Mouse (Mus musculus): ENCODE data around the gene Sae1. TPM values are rescaled to one million over a fixed set of nuclear protein-coding genes. Genes with fewer than 3 reads are reported as not detected.

Gene Sae1
- polyA plus RNA-seq, 1 experiment from 2014 or later = 321 TPM

DNA sequence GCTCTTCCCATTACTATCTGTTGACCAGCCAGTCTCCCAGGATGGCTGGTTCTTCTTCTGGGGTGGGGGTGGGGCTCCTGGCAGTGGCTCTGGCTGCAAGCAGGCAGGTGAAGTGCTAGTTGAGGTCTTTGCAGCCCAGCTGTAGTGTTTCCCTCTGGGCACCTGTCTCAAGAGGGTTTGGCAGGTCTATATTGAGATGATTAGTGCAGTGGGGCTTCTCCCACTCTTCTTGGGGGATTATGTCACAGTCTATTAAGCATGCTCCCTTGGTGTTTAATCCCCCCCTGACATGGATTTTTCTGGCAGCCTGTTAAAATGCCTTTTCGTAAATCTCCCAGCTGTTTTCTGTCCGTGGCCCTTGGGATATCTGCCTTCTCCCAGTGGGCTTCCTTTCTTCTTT is 25.3 kb upstream of the Sae1 start:
- no peaks in the 10 kb centered on the region for H3K27me3 ChIP-seq (replicated peaks)
- no peak for ATAC-seq (ENCODE audit: low FRiP score, low read depth)
- WGBS = 83% methylated on average over 2 of the region's 2 CpGs
- H3K9ac ChIP-seq = no peak overlapping the region
- no peak overlapping the region for H3K27ac ChIP-seq
- no peak overlapping the region for H3K4me2 ChIP-seq (replicated peaks)
- no peak overlapping the region for H3K4me3 ChIP-seq
- H3K36me3 ChIP-seq = peaks cover 22% of the 10 kb centered on the region
- H3K4me1 ChIP-seq = peaks cover 15% of the 10 kb centered on the region; the same call in 1 of the 2 replicates
- H3K9me3 ChIP-seq = no peaks in the 10 kb centered on the region

DNA sequence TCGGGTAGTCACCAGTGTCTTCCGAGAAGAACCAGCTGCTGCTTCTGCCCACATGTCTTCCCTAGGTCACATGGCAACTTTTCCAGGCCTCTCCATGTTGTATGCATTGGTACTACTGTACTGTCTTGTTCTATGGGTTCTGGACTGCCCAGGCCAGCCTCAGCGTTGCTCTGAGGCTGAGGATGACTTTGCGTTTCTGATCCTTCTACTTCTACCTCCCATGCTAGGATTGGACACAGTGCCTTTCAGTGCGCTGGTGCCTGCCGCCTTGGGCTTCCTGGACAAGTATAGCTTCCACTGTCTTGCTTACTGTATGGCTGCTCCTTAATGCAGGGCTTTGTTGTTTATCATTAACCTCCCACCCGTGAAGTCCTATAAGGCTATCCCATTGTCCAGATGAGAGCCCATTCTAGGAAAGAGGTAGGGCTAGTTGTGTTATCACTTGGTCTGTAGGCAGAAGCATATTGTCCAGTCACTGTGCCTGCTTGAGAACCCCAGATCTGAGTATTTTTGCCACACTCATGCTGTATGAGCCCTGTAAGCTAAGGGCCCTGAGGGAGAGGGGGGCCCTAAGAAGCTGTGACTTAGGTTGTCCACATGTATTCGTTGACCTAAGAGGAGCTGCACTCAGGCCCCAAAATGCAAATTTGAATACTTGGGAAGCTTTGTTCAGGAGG is 24.8 kb upstream of the Sae1 start:
- no peaks in the 10 kb centered on the region for H3K27me3 ChIP-seq (replicated peaks)
- no peak overlapping the region for H3K27ac ChIP-seq
- H3K4me3 ChIP-seq = no peak overlapping the region
- no peaks in the 10 kb centered on the region for H3K9me3 ChIP-seq
- 86% methylated on average over 8 of the region's 8 CpGs for WGBS
- H3K4me2 ChIP-seq (replicated peaks) = no peak overlapping the region
- ATAC-seq (ENCODE audit: low FRiP score, low read depth) = no peak
- peaks cover 15% of the 10 kb centered on the region; the same call in 1 of the 2 replicates for H3K4me1 ChIP-seq
- no peak overlapping the region for H3K9ac ChIP-seq
- H3K36me3 ChIP-seq = peaks cover 17% of the 10 kb centered on the region

DNA sequence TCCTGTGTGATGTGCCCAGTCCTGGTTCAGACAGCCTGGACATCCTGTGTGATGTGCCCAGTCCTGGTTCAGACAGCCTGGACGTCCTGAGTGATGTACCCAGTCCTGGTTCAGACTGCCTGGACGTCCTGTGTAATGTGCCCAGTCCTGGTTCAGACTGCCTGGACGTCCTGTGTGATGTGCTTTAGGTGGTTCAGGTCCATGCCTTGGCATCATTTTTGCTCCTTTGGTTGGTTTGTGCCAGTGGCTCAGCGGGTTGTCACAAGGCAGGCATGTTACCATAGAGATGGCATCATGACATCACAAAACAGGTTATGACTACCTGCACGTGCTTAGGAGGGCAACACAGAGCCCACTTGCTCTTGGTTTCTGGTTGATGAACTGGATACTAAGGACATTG is 23.5 kb upstream of the Sae1 start:
- Histone ChIP-seq H3K27ac (no peak overlapping the region), H3K9ac (no peak overlapping the region), H3K4me1 (peaks cover 16% of the 10 kb centered on the region; the same call in 1 of the 2 replicates), H3K36me3 (peaks cover 4% of the 10 kb centered on the region), H3K4me3 (no peak overlapping the region), H3K9me3 (no peaks in the 10 kb centered on the region), H3K27me3 (replicated peaks) (no peaks in the 10 kb centered on the region), H3K4me2 (replicated peaks) (no peak overlapping the region)
- WGBS = 92% methylated on average over 5 of the region's 5 CpGs
- ATAC-seq (ENCODE audit: low FRiP score, low read depth) = no peak

GRCm38 (mm10) chr7:16406978-16407377 is 19.4 kb upstream of the Sae1 start:
- Histone ChIP-seq H3K4me2 (replicated peaks) (no peak overlapping the region), H3K27ac (no peak overlapping the region), H3K4me3 (no peak overlapping the region), H3K4me1 (peaks cover 31% of the 10 kb centered on the region), H3K9me3 (no peaks in the 10 kb centered on the region), H3K36me3 (peaks cover 4% of the 10 kb centered on the region; the same call in 1 of the 2 replicates), H3K9ac (no peak overlapping the region), H3K27me3 (replicated peaks) (no peaks in the 10 kb centered on the region)
- WGBS = 92% methylated on average over 3 of the region's 3 CpGs
- no peak for ATAC-seq (ENCODE audit: low FRiP score, low read depth)

- Histone ChIP-seq H3K4me1 (peaks cover 28% of the 10 kb centered on the region), H3K4me2 (replicated peaks) (peak overlapping the region; percentile 37), H3K4me3 (no peak overlapping the region), H3K36me3 (peaks cover 4% of the 10 kb centered on the region; the same call in 1 of the 2 replicates), H3K27me3 (replicated peaks) (no peaks in the 10 kb centered on the region), H3K27ac (peak overlapping the region; percentile 39; the same call in 1 of the 2 replicates), H3K9me3 (no peaks in the 10 kb centered on the region), H3K9ac (no peak overlapping the region)
- 76% methylated on average over 11 of the region's 11 CpGs for WGBS
- no peak for ATAC-seq (ENCODE audit: low FRiP score, low read depth)
Observed at GRCm38 (mm10) chr7:16405516-16406351, 18.1 kb upstream of the Sae1 start.

DNA sequence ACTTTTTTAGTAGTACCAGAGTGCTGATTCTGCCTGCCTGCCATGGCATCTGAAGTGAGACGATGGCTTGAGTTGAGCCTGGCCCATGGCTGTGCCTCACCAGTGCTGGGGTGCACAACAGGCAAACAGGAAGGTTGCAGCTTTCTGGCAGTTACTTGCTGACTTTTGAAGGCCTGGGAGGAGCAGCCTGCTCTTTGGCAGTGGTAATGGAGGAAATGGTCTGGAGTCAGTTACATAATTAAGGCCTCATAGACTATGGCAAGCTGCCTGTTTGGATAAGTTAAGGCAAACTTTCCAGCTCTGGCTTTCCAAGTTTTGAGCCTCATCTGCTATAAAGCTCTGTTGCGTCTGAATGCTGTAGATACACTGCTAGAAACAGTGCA is 17.5 kb upstream of the Sae1 start:
- Histone ChIP-seq H3K4me3 (no peak overlapping the region), H3K9ac (no peak overlapping the region), H3K27ac (0 out of 2 replicates have a peak overlapping the region, but pooled peaks have one; percentile 17), H3K4me1 (peaks cover 28% of the 10 kb centered on the region), H3K27me3 (replicated peaks) (no peaks in the 10 kb centered on the region), H3K9me3 (no peaks in the 10 kb centered on the region), H3K4me2 (replicated peaks) (peak overlapping the region; percentile 37), H3K36me3 (no peaks in the 10 kb centered on the region)
- no peak for ATAC-seq (ENCODE audit: low FRiP score, low read depth)
- 86% methylated on average over 2 of the region's 2 CpGs for WGBS

DNA sequence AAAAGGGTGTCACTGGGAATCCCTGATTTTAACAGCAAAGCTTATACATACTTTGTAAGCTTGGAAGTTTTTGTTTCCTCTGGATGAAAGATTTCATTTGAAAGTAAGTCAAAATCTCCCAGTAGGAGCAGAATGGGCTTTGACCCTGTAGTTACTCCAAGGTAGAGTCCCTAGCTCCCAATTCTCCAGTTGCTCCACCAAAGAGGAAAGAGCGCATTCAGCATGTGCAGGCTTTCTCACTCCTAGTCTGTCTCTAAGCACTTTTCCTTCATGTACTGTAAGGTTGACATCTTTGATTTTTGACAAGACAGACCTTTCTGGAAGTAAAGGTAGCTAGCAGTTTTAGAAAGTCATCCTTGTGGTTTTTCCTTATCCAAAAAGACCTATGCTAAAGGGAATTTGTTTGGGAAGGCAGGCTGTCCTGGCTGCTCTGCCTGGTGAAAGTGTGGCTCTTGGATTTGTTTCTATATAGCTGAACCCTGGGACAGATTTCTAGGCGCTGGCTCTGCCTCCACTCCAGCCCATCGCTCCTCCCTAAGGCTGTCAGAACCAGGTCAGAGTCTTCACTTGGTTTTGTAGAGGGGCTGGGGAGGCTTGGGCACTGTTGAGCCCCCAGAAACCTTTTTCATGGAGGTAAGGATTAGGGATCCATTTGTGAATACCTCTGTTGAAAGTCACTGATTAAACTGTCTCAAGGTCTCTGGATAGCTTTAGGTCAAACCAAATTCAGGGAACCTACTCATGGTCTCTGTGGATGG is 16.9 kb upstream of the Sae1 start:
- Histone ChIP-seq H3K36me3 (no peaks in the 10 kb centered on the region), H3K4me2 (replicated peaks) (peak overlapping the region; percentile 37), H3K4me1 (peaks cover 28% of the 10 kb centered on the region), H3K9me3 (no peaks in the 10 kb centered on the region), H3K27me3 (replicated peaks) (no peaks in the 10 kb centered on the region), H3K4me3 (no peak overlapping the region), H3K9ac (peak overlapping the region; percentile 4; the same call in 1 of the 2 replicates), H3K27ac (no peak overlapping the region)
- no peak for ATAC-seq (ENCODE audit: low FRiP score, low read depth)
- 88% methylated on average over 3 of the region's 3 CpGs for WGBS

DNA sequence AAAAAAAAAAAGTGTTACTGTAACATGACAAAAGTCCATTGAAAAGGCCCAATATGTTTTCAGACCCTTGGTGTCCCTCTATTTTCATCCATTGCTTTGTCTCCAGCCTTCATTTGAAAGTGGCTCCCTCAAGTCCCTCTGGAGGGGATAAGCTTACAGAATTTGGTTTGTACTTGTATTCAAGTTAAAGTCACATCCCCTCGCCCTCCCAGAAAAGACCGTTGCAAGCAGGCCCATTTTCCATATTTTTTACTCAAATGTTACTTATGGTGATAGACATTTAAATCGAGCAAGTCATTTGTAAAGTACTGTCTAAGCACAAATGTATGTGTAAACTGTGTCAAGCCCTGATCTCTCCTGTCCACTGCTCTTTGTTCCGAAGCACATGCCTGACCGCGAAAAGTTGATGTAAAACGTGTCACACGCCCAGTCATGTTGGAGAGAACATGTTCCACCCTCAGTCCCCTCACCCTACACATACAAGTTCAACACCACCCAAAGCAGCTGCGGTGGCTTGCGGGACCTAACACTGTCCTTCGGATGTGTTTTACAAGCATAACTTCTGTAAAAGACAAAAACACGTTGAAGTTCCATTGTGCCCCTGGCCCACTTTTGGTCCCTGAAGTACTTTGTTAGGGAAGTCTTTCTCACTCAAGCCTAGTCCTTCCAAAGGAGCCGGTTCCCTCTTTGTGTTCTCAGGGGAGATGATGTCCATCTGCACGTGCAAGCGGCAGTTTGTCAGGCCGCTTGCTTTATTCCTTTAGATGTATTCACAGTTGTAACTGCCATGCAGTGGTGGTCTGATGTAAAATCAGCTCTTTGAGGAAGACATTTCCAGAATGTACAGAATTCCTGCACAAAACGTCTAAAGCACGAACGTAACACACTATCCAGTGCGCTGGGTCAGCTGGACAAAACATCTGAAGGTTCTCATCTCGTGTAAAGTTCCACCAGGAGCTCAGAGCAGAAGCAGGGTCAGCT is 15.7 kb upstream of the Sae1 start:
- Histone ChIP-seq H3K9ac (peak overlapping the region; percentile 100), H3K27ac (peak overlapping the region; percentile 39), H3K4me1 (peaks cover 28% of the 10 kb centered on the region), H3K9me3 (no peaks in the 10 kb centered on the region), H3K27me3 (replicated peaks) (no peaks in the 10 kb centered on the region), H3K36me3 (no peaks in the 10 kb centered on the region), H3K4me3 (peak overlapping the region; percentile 92), H3K4me2 (replicated peaks) (peak overlapping the region; percentile 67)
- 27% methylated on average over 21 of the region's 21 CpGs for WGBS
- ATAC-seq (ENCODE audit: low FRiP score, low read depth) = no peak

GRCm38 (mm10) chr7:16402449-16402848 is 14.8 kb upstream of the Sae1 start:
- ATAC-seq (ENCODE audit: low FRiP score, low read depth) = no peak
- H3K4me2 ChIP-seq (replicated peaks) = peak overlapping the region; percentile 67
- H3K9ac ChIP-seq = peak overlapping the region; percentile 100
- 2% methylated on average over 9 of the region's 9 CpGs for WGBS
- H3K27ac ChIP-seq = peak overlapping the region; percentile 100
- no peaks in the 10 kb centered on the region for H3K27me3 ChIP-seq (replicated peaks)
- no peaks in the 10 kb centered on the region for H3K36me3 ChIP-seq
- peaks cover 28% of the 10 kb centered on the region for H3K4me1 ChIP-seq
- peak overlapping the region; percentile 92 for H3K4me3 ChIP-seq
- H3K9me3 ChIP-seq = no peaks in the 10 kb centered on the region

GRCm38 (mm10) chr7:16401991-16402431 is 14.4 kb upstream of the Sae1 start:
- no peak for ATAC-seq (ENCODE audit: low FRiP score, low read depth)
- no peaks in the 10 kb centered on the region for H3K36me3 ChIP-seq
- H3K4me3 ChIP-seq = peak overlapping the region; percentile 92
- no peaks in the 10 kb centered on the region for H3K27me3 ChIP-seq (replicated peaks)
- H3K9ac ChIP-seq = peak overlapping the region; percentile 100
- peaks cover 28% of the 10 kb centered on the region for H3K4me1 ChIP-seq
- H3K27ac ChIP-seq = peak overlapping the region; percentile 100
- peak overlapping the region; percentile 67 for H3K4me2 ChIP-seq (replicated peaks)
- WGBS = under 1% methylated on average over 17 of the region's 17 CpGs
- H3K9me3 ChIP-seq = no peaks in the 10 kb centered on the region

Data from neural tube, embryonic 12.5 days (tissue).